Mouse (Mus musculus) spleen, adult 2 months (tissue): ENCODE data around the gene Cnot4. TPM values are rescaled to one million over a fixed set of nuclear protein-coding genes. Genes with fewer than 3 reads are reported as not detected.
A peak's percentile ranks its signal among the peaks of the same experiment; 100 is the strongest.

Experiments
- DNase-seq, 2 experiments: peaks; one replicate each; pipeline versions ENCODE4 v3.0.0 to v3.0.0-alpha.2; 2012 to 2021; ENCODE audit warnings: low spot score in 2 of 2, low read depth in 1 of 2
- H3K27ac ChIP-seq: fragments of 200-500 bp; 2 replicates; pipeline ENCODE4 v1.5.1; 2012; ENCODE audit warnings: low read length, inconsistent platforms; ENCODE audit not compliant: insufficient read depth
- H3K27me3 ChIP-seq: fragments of 200-500 bp; 2 replicates; pipeline ENCODE4 v1.6.1; 2012; ENCODE audit warnings: mild to moderate bottlenecking, moderate library complexity, low read length, inconsistent platforms; ENCODE audit not compliant: control insufficient read depth, insufficient read depth
- H3K36me3 ChIP-seq: fragments of 200-500 bp; 2 replicates; pipeline ENCODE4 v1.6.1; 2012; ENCODE audit warnings: mild to moderate bottlenecking, low read length, inconsistent platforms; ENCODE audit not compliant: control insufficient read depth, insufficient read depth
- H3K4me1 ChIP-seq: fragments of 200-500 bp; 2 replicates; pipeline ENCODE4 v1.6.1; 2011; ENCODE audit warnings: inconsistent platforms; ENCODE audit not compliant: control insufficient read depth, insufficient read depth, insufficient read length
- H3K4me3 ChIP-seq: fragments of 200-500 bp; 2 replicates; pipeline ENCODE4 v1.5.1; 2011; ENCODE audit warnings: mild to moderate bottlenecking, inconsistent platforms; ENCODE audit not compliant: insufficient read depth, insufficient read length; ENCODE audit errors: extremely low read depth
- CTCF ChIP-seq: fragments of 200-500 bp; IDR thresholded peaks from 2 replicates; pipeline ENCODE4 v1.5.1; 2011; ENCODE audit warnings: mild to moderate bottlenecking, inconsistent platforms; ENCODE audit not compliant: insufficient read depth, insufficient read length, insufficient replicate concordance; ENCODE audit errors: extremely low read depth
- POLR2A ChIP-seq: fragments of 200-500 bp; IDR thresholded peaks from 2 replicates; pipeline ENCODE4 v1.6.1; 2011; ENCODE audit warnings: low read depth, low read length, inconsistent platforms
- WGBS: fragments of 180-500 bp; shearing (Covaris S2); methylation state at CpG from one replicate; pipeline ENCODE4 v1.1.7; 2018; 5-methylcytosine and 5-hydroxymethylcytosine counted together
- polyA plus RNA-seq: library from polyadenylated mRNA; depleted of rRNA; stranded (reverse); fragments of >200 nt; gene quantifications from 2 replicates; pipeline ENCODE4 v1.2.3, GENCODE M21; 2012

Cnot4 gene
- polyA plus RNA-seq, 1 experiment: 7.8 TPM

- Histone ChIP-seq H3K4me3 (no peak overlapping the region), H3K27ac (no peak overlapping the region), H3K4me1 (no peaks in the 10 kb centered on the region), H3K36me3 (peaks cover 2% of the 10 kb centered on the region), H3K27me3 (no peaks in the 10 kb centered on the region)
- TF ChIP-seq POLR2A (no peak), CTCF (no peak)
- 91% methylated on average over 5 of the region's 5 CpGs for WGBS
- DNase-seq: no peak
Measured at GRCm38 (mm10) chr6:35016624-35017023, 116.9 kb downstream of the Cnot4 start.

- no peaks in the 10 kb centered on the region for H3K36me3 ChIP-seq
- H3K4me3 ChIP-seq: no peak overlapping the region
- H3K27me3 ChIP-seq: no peaks in the 10 kb centered on the region
- H3K27ac ChIP-seq: no peak overlapping the region
- TF ChIP-seq CTCF (no peak), POLR2A (no peak)
- no peaks in the 10 kb centered on the region for H3K4me1 ChIP-seq
- 92% methylated on average over 1 of the region's 1 CpGs for WGBS
- no peak for DNase-seq
Measured at GRCm38 (mm10) chr6:35011953-35012352, 121.6 kb downstream of the Cnot4 start.

- no peak for DNase-seq
- Histone ChIP-seq H3K36me3 (no peaks in the 10 kb centered on the region), H3K27ac (no peak overlapping the region), H3K27me3 (no peaks in the 10 kb centered on the region), H3K4me1 (no peaks in the 10 kb centered on the region), H3K4me3 (no peak overlapping the region)
- TF ChIP-seq POLR2A: no peak
- 92% methylated on average over 5 of the region's 5 CpGs for WGBS
Measured at GRCm38 (mm10) chr6:35010705-35011104, 122.8 kb downstream of the Cnot4 start.

- H3K27me3 ChIP-seq: no peaks in the 10 kb centered on the region
Measured at GRCm38 (mm10) chr6:35002261-35002669, 131.3 kb downstream of the Cnot4 start.

GRCm38 (mm10) chr6:34999101-34999500 is 134.4 kb downstream of the Cnot4 start:
- no peaks in the 10 kb centered on the region for H3K36me3 ChIP-seq
- WGBS: 60% methylated on average over 4 of the region's 4 CpGs
- no peak for DNase-seq

More at GRCm38 (mm10) chr6:35002261-35002669, 131.3 kb downstream of the Cnot4 start:
- TF ChIP-seq CTCF (no peak), POLR2A (no peak)
- no peaks in the 10 kb centered on the region for H3K36me3 ChIP-seq
- H3K4me3 ChIP-seq: no peak overlapping the region
- WGBS: 89% methylated on average over 18 of the region's 18 CpGs
- no peak for DNase-seq
- H3K27ac ChIP-seq: no peak overlapping the region
- no peaks in the 10 kb centered on the region for H3K4me1 ChIP-seq

GRCm38 (mm10) chr6:34996496-34996895 is 137.0 kb downstream of the Cnot4 start:
- H3K27me3 ChIP-seq: no peaks in the 10 kb centered on the region
- no peak for DNase-seq
- TF ChIP-seq POLR2A (no peak), CTCF (no peak)
- H3K4me3 ChIP-seq: no peak overlapping the region
- WGBS: 83% methylated on average over 4 of the region's 4 CpGs
- no peaks in the 10 kb centered on the region for H3K36me3 ChIP-seq
- H3K27ac ChIP-seq: no peak overlapping the region
- no peaks in the 10 kb centered on the region; the same call in 1 of the 2 replicates for H3K4me1 ChIP-seq

More at GRCm38 (mm10) chr6:34999101-34999500, 134.4 kb downstream of the Cnot4 start:
- Histone ChIP-seq H3K27me3 (no peaks in the 10 kb centered on the region), H3K4me1 (no peaks in the 10 kb centered on the region; the same call in 1 of the 2 replicates), H3K27ac (no peak overlapping the region), H3K4me3 (no peak overlapping the region)
- no peak for TF ChIP-seq POLR2A
- no peak for TF ChIP-seq CTCF

- WGBS: 6% methylated on average over 13 of the region's 13 CpGs
- H3K36me3 ChIP-seq: no peaks in the 10 kb centered on the region
- no peak overlapping the region for H3K27ac ChIP-seq
- no peak for TF ChIP-seq POLR2A
- peak; percentile 76; the same call in 1 of the 2 replicates for TF ChIP-seq CTCF
- peak; percentile 62 to 70 for DNase-seq
- peak overlapping the region; percentile 52; the same call in 1 of the 2 replicates for H3K4me3 ChIP-seq
- H3K4me1 ChIP-seq: no peaks in the 10 kb centered on the region; the same call in 1 of the 2 replicates
- no peaks in the 10 kb centered on the region for H3K27me3 ChIP-seq
Measured at GRCm38 (mm10) chr6:34995265-34995681, 138.3 kb downstream of the Cnot4 start.
